Mouse (Mus musculus): ENCODE measurements around the gene Cct7. TPM values are rescaled to one million over a fixed set of nuclear protein-coding genes. Genes with fewer than 3 reads are reported as not detected.

Cct7 gene
- polyA plus RNA-seq, 1 experiment from 2014 or later: 647 TPM

DNA sequence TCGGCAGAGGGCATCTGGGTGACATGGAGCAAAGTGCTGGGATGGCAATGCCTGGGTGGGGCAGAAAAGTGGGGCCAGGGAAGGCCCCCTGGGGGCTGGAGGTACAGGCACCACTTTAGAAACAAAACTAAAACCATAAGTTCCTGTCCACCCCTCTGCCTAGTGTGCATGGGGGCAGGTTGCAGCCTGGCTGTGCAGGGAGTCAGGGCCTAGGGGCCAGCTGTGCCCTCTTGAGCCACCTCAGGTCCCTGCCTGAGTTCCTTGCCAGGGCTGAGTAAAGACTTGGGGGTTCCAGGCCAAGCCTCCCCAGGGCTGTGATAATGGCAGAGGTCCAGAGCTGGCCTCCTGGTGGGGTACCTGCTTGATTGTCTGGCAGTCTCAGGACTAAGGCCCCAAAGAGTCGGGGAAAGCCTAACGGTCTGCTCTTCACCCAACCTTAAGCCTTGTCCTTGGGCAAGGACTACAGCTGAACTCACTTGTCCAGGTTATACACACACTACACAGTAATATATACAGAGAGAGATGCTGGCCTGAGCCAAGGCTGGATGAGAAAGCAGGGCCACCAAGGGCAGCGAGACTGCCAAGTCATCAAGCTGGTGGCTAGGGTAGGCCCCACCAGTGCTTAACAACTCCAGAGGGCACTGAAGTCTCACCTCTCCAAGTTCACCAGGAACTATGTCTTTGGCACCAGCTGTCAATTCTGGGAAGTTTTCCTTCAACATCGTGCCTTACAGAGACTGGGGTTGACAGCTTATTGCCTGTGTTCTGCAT is 18.5 kb downstream of the Cct7 start:
- Histone ChIP-seq H3K4me1 (replicated peaks; ENCODE audit: control insufficient read depth, insufficient read depth, low read length) (no peaks in the 10 kb centered on the region), H3K36me3 (ENCODE audit: control insufficient read depth, insufficient read depth, low read length) (peaks cover 27% of the 10 kb centered on the region), H3K4me3 (ENCODE audit: low read depth, low read length) (no peak overlapping the region), H3K27me3 (ENCODE audit: control insufficient read depth, insufficient read depth, low read length) (no peaks in the 10 kb centered on the region), H3K4me2 (ENCODE audit: low read depth, low read length, severe bottlenecking) (no peak overlapping the region), H3K9me3 (ENCODE audit: control insufficient read depth, low read length) (no peaks in the 10 kb centered on the region), H3K9ac (ENCODE audit: low read length) (no peak overlapping the region), H3K27ac (ENCODE audit: low read depth, low read length) (no peak overlapping the region)
- DNase-seq (ENCODE audit: low spot score) (no peak), ATAC-seq (replicated peaks; ENCODE audit: low FRiP score) (no peak)
- WGBS: 85% methylated on average over 5 of the region's 5 CpGs

- no peak overlapping the region for H3K9ac ChIP-seq (ENCODE audit: low read length)
- DNase-seq (ENCODE audit: low spot score) (no peak), ATAC-seq (replicated peaks; ENCODE audit: low FRiP score) (no peak)
- WGBS: 71% methylated on average over 8 of the region's 8 CpGs
- no peaks in the 10 kb centered on the region for H3K27me3 ChIP-seq (ENCODE audit: control insufficient read depth, insufficient read depth, low read length)
- no peak overlapping the region for H3K4me3 ChIP-seq (ENCODE audit: low read depth, low read length)
- H3K27ac ChIP-seq (ENCODE audit: low read depth, low read length): no peak overlapping the region
- no peaks in the 10 kb centered on the region for H3K9me3 ChIP-seq (ENCODE audit: control insufficient read depth, low read length)
- H3K4me2 ChIP-seq (ENCODE audit: low read depth, low read length, severe bottlenecking): no peak overlapping the region
- H3K4me1 ChIP-seq (replicated peaks; ENCODE audit: control insufficient read depth, insufficient read depth, low read length): no peaks in the 10 kb centered on the region
- H3K36me3 ChIP-seq (ENCODE audit: control insufficient read depth, insufficient read depth, low read length): peaks cover 17% of the 10 kb centered on the region
Observed at GRCm38 (mm10) chr6:85471962-85472361, 20.6 kb downstream of the Cct7 start.

DNA sequence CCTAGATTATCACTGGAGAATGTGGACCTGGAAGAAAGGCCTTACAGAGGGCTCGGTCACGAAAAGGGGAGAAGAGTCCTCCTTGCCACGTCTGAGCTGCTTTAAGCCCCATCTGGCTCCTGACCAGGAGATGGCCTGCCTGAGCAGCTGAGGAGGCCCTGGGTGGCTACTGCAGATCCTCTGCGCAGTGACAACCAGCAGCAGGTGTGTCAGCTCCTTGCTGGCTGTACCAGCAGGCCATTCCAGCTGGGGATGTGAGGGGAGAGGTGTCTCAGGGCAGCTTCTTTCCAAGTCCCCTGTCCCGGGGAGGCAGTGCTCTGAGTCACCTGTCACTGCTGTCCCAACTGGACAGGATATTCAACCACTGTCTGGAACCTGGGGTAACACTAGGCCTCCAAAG is 21.2 kb downstream of the Cct7 start:
- H3K4me1 ChIP-seq (replicated peaks; ENCODE audit: control insufficient read depth, insufficient read depth, low read length): no peaks in the 10 kb centered on the region
- H3K36me3 ChIP-seq (ENCODE audit: control insufficient read depth, insufficient read depth, low read length): peaks cover 12% of the 10 kb centered on the region; the same call in 1 of the 2 replicates
- no peak overlapping the region for H3K4me2 ChIP-seq (ENCODE audit: low read depth, low read length, severe bottlenecking)
- no peak overlapping the region for H3K27ac ChIP-seq (ENCODE audit: low read depth, low read length)
- H3K4me3 ChIP-seq (ENCODE audit: low read depth, low read length): no peak overlapping the region
- no peak for DNase-seq (ENCODE audit: low spot score)
- H3K9ac ChIP-seq (ENCODE audit: low read length): no peak overlapping the region
- no peak for ATAC-seq (replicated peaks; ENCODE audit: low FRiP score)
- 53% methylated on average over 5 of the region's 5 CpGs for WGBS
- H3K9me3 ChIP-seq (ENCODE audit: control insufficient read depth, low read length): no peaks in the 10 kb centered on the region
- no peaks in the 10 kb centered on the region for H3K27me3 ChIP-seq (ENCODE audit: control insufficient read depth, insufficient read depth, low read length)

GRCm38 (mm10) chr6:85475581-85475980 is 24.3 kb downstream of the Cct7 start:
- Histone ChIP-seq H3K4me1 (replicated peaks; ENCODE audit: control insufficient read depth, insufficient read depth, low read length) (no peaks in the 10 kb centered on the region), H3K36me3 (ENCODE audit: control insufficient read depth, insufficient read depth, low read length) (no peaks in the 10 kb centered on the region), H3K9ac (ENCODE audit: low read length) (no peak overlapping the region), H3K9me3 (ENCODE audit: control insufficient read depth, low read length) (no peaks in the 10 kb centered on the region), H3K27ac (ENCODE audit: low read depth, low read length) (no peak overlapping the region), H3K27me3 (ENCODE audit: control insufficient read depth, insufficient read depth, low read length) (peaks cover 2% of the 10 kb centered on the region; the same call in 1 of the 2 replicates), H3K4me2 (ENCODE audit: low read depth, low read length, severe bottlenecking) (no peak overlapping the region), H3K4me3 (ENCODE audit: low read depth, low read length) (no peak overlapping the region)
- ATAC-seq (replicated peaks; ENCODE audit: low FRiP score) (no peak), DNase-seq (ENCODE audit: low spot score) (no peak)
- WGBS: 86% methylated on average over 3 of the region's 3 CpGs

DNA sequence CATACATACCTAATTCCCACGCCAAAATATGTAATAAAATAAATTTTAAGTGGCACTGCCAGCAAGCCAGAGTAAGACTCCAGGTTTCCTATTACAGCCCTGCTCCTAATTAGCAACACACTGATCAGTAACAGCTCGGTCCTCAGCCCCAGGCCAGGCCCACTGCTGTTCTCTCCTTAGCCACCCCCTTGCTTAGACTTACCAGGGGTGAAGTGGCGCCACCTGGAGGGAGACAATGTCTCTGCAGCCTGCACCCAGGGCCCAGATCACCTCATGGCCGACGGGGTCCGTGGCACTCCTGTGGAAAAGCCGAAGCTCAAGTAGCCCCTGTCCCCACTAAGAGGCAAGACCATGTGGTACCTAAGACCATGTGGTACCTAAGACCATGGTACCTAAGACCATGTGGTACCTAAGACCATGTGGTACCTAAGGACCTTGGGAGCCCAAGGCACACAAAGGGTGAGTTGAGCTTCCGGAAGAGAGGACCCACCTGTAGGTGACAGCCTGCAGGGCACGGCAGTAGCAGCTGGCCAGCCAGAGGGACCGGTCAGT is 26.1 kb downstream of the Cct7 start:
- ATAC-seq (replicated peaks; ENCODE audit: low FRiP score): peak; percentile 49; the same call in 1 of the 2 replicates
- no peak overlapping the region for H3K9ac ChIP-seq (ENCODE audit: low read length)
- H3K4me2 ChIP-seq (ENCODE audit: low read depth, low read length, severe bottlenecking): no peak overlapping the region
- no peak overlapping the region for H3K27ac ChIP-seq (ENCODE audit: low read depth, low read length)
- no peaks in the 10 kb centered on the region for H3K9me3 ChIP-seq (ENCODE audit: control insufficient read depth, low read length)
- H3K27me3 ChIP-seq (ENCODE audit: control insufficient read depth, insufficient read depth, low read length): peaks cover 2% of the 10 kb centered on the region; the same call in 1 of the 2 replicates
- no peaks in the 10 kb centered on the region for H3K4me1 ChIP-seq (replicated peaks; ENCODE audit: control insufficient read depth, insufficient read depth, low read length)
- peak; percentile 79 for DNase-seq (ENCODE audit: low spot score)
- H3K4me3 ChIP-seq (ENCODE audit: low read depth, low read length): no peak overlapping the region
- 33% methylated on average over 10 of the region's 10 CpGs for WGBS
- no peaks in the 10 kb centered on the region for H3K36me3 ChIP-seq (ENCODE audit: control insufficient read depth, insufficient read depth, low read length)

GRCm38 (mm10) chr6:85478416-85478815 is 27.1 kb downstream of the Cct7 start:
- no peak overlapping the region for H3K9ac ChIP-seq (ENCODE audit: low read length)
- H3K27me3 ChIP-seq (ENCODE audit: control insufficient read depth, insufficient read depth, low read length): peaks cover 2% of the 10 kb centered on the region
- no peaks in the 10 kb centered on the region for H3K36me3 ChIP-seq (ENCODE audit: control insufficient read depth, insufficient read depth, low read length)
- H3K4me1 ChIP-seq (replicated peaks; ENCODE audit: control insufficient read depth, insufficient read depth, low read length): no peaks in the 10 kb centered on the region
- DNase-seq (ENCODE audit: low spot score) (no peak), ATAC-seq (replicated peaks; ENCODE audit: low FRiP score) (no peak)
- no peak overlapping the region for H3K4me3 ChIP-seq (ENCODE audit: low read depth, low read length)
- no peak overlapping the region for H3K4me2 ChIP-seq (ENCODE audit: low read depth, low read length, severe bottlenecking)
- 45% methylated on average over 14 of the region's 14 CpGs for WGBS
- H3K9me3 ChIP-seq (ENCODE audit: control insufficient read depth, low read length): no peaks in the 10 kb centered on the region
- no peak overlapping the region for H3K27ac ChIP-seq (ENCODE audit: low read depth, low read length)

GRCm38 (mm10) chr6:85479979-85480378 is 28.7 kb downstream of the Cct7 start:
- H3K4me2 ChIP-seq (ENCODE audit: low read depth, low read length, severe bottlenecking): no peak overlapping the region
- no peak overlapping the region for H3K9ac ChIP-seq (ENCODE audit: low read length)
- H3K4me3 ChIP-seq (ENCODE audit: low read depth, low read length): no peak overlapping the region
- no peaks in the 10 kb centered on the region for H3K9me3 ChIP-seq (ENCODE audit: control insufficient read depth, low read length)
- DNase-seq (ENCODE audit: low spot score) (no peak), ATAC-seq (replicated peaks; ENCODE audit: low FRiP score) (no peak)
- H3K36me3 ChIP-seq (ENCODE audit: control insufficient read depth, insufficient read depth, low read length): no peaks in the 10 kb centered on the region
- peaks cover 18% of the 10 kb centered on the region for H3K27me3 ChIP-seq (ENCODE audit: control insufficient read depth, insufficient read depth, low read length)
- 89% methylated on average over 5 of the region's 5 CpGs for WGBS
- H3K27ac ChIP-seq (ENCODE audit: low read depth, low read length): no peak overlapping the region
- peaks cover 6% of the 10 kb centered on the region; the same call in 1 of the 2 replicates for H3K4me1 ChIP-seq (replicated peaks; ENCODE audit: control insufficient read depth, insufficient read depth, low read length)

DNA sequence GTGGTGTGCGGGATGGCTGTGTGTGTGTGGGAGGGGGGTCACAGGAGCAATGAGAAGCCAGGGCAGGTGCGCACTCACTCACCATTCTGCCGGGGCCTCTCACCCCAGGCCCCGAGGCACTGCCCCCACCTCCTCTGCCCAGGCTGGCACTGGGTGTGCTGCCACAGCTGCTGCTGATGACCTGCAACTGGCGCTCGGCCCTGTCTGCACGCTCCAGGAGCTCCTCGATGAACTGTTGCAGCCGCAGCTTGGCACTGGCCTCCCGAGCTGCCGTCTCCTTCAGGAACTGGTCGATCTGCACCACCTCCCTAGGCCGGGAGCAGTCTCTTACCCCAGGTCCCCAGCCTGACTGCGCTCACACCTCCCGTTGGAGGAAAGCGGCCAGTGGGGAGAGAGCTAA is 29.4 kb downstream of the Cct7 start:
- Histone ChIP-seq H3K4me3 (ENCODE audit: low read depth, low read length) (no peak overlapping the region), H3K9me3 (ENCODE audit: control insufficient read depth, low read length) (no peaks in the 10 kb centered on the region), H3K4me1 (replicated peaks; ENCODE audit: control insufficient read depth, insufficient read depth, low read length) (peaks cover 6% of the 10 kb centered on the region; the same call in 1 of the 2 replicates), H3K4me2 (ENCODE audit: low read depth, low read length, severe bottlenecking) (no peak overlapping the region), H3K27ac (ENCODE audit: low read depth, low read length) (no peak overlapping the region), H3K36me3 (ENCODE audit: control insufficient read depth, insufficient read depth, low read length) (no peaks in the 10 kb centered on the region), H3K9ac (ENCODE audit: low read length) (no peak overlapping the region), H3K27me3 (ENCODE audit: control insufficient read depth, insufficient read depth, low read length) (peaks cover 25% of the 10 kb centered on the region)
- 76% methylated on average over 16 of the region's 16 CpGs for WGBS
- DNase-seq (ENCODE audit: low spot score) (no peak), ATAC-seq (replicated peaks; ENCODE audit: low FRiP score) (no peak)
